Mouse (Mus musculus) G1E-ER4 (cell line): ENCODE results near the gene Hsd17b7. TPM values are rescaled to one million over a fixed set of nuclear protein-coding genes. Genes with fewer than 3 reads are reported as not detected.

Source experiments
- GATA1 ChIP-seq: IDR thresholded peaks from one replicate; pipeline ENCODE4 v1.8.0; 2012; ENCODE audit warnings: low read length, inconsistent platforms
- polyA plus RNA-seq: library from polyadenylated mRNA; stranded (reverse); fragments of >175 nt; gene quantifications from 2 replicates; pipeline ENCODE4 v1.2.3, GENCODE M21; 2012

The Hsd17b7 gene
- polyA plus RNA-seq, 1 experiment: 0.90 TPM

GRCm38 (mm10) chr1:169948866-169949265, 20.2 kb downstream of the Hsd17b7 start:
- no peak for TF ChIP-seq GATA1

DNA sequence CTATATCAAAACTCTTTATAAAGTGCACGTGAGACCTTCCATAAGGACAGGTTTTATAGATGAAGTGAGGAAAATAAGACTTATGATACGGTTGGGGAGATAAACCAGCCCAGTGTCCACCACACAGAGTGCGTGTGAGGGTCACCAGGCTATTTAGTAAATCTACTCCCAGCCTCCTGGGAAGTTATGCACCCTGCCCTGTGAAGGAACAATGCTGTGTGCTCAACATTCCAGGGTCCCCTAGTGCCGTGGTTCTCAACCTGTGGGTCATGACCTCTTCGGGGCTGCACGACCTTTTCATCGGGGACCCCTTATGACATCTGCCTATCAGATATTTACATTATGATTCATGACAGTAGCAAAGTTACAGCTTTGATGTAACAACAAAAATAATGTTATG, 20.8 kb downstream of the Hsd17b7 start:
- TF ChIP-seq GATA1: no peak

- no peak for TF ChIP-seq GATA1
Observed at GRCm38 (mm10) chr1:169947654-169948053, 21.4 kb downstream of the Hsd17b7 start.

DNA sequence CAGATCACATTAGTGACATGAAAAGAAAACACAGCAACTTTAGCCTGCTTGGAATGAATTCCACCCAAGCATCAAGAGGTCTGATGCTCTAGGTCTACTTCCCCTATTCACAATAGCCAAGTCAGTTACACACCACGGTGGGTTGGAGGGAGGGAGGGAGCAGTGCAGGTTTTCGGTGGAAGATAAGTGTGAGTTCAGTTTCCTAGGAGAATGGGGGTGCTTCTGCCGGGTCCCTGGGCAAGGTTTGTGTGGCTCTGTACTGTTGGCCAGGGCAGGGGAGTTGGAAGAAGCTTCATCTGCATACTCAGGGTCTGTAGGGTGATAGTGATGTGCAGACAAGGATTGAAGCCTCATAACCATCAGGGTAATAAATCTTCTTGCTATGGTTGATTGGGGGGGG, 23.0 kb downstream of the Hsd17b7 start:
- no peak for TF ChIP-seq GATA1

GRCm38 (mm10) chr1:169939345-169939744, 29.7 kb downstream of the Hsd17b7 start:
- no peak for TF ChIP-seq GATA1

GRCm38 (mm10) chr1:169934005-169934725, 34.9 kb downstream of the Hsd17b7 start:
- no peak for TF ChIP-seq GATA1

GRCm38 (mm10) chr1:169932122-169932746, 36.8 kb downstream of the Hsd17b7 start:
- TF ChIP-seq GATA1: no peak

DNA sequence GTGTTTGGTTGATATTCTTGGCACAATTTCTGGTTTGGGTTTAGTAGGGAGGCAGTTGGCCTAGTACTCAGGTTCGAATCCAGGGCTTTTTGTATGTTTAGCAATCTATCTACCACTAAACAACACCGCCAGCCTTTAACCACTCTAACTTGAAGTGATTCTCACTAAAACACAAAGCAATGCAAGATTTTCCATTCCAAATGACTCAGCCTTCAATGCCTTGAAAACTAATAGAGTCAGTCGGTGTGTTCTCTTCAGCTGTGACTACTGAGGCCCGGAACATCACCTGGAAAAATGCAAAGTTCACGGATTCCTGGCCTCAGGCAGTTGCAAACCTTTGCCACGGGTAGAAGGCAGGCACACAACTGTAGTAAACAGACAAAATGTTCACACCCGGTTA, 37.3 kb downstream of the Hsd17b7 start:
- no peak for TF ChIP-seq GATA1

- no peak for TF ChIP-seq GATA1
Observed at GRCm38 (mm10) chr1:169928454-169928971, 40.5 kb downstream of the Hsd17b7 start, which contains the start of gene Ccdc190. Ccdc190 (plus strand) TSS chr1:169928648.

- no peak for TF ChIP-seq GATA1
Observed at GRCm38 (mm10) chr1:169927753-169928369, 41.2 kb downstream of the Hsd17b7 start.

- TF ChIP-seq GATA1: no peak
Observed at GRCm38 (mm10) chr1:169924567-169924966, 44.5 kb downstream of the Hsd17b7 start.

GRCm38 (mm10) chr1:169921710-169922211, 47.3 kb downstream of the Hsd17b7 start:
- no peak for TF ChIP-seq GATA1

DNA sequence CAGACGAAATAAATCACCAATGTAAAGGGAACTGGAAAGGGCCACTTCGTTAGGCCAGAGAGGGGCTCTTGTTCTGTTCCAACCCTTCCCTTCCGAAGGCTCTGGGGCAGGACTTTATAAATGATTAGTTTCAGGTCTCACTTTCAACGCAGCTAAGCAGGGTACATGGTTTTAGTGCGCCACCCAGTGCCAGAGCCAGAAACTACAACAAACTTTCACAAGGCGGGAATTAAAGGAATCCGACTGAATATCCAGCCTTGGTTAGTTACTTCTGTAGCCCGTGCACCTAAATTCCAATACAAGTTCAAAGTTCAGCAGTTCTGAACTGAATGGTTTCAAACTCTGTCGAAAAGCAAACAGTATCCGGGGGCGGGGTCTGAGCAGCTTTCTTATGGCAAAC, 49.8 kb downstream of the Hsd17b7 start:
- no peak for TF ChIP-seq GATA1

DNA sequence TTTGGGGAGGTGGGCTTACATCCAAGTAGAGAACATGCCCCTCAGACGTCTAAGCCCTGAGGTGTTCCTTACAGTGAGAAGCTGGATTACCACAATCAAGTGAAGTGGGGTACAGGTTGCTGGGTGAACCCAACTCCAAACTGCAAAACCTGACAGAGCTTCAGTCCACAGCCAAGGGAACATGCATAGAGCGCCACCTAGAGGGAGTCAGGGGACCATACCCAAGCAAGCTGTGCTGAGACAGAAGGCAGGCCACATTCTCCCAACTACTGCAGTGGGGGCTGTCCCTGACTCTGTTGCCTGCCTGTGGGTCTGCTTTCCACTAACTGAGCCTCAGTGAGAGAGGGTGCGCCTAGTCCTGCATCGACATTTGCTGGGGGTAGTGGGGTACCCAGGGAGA, 51.0 kb downstream of the Hsd17b7 start:
- no peak for TF ChIP-seq GATA1

DNA sequence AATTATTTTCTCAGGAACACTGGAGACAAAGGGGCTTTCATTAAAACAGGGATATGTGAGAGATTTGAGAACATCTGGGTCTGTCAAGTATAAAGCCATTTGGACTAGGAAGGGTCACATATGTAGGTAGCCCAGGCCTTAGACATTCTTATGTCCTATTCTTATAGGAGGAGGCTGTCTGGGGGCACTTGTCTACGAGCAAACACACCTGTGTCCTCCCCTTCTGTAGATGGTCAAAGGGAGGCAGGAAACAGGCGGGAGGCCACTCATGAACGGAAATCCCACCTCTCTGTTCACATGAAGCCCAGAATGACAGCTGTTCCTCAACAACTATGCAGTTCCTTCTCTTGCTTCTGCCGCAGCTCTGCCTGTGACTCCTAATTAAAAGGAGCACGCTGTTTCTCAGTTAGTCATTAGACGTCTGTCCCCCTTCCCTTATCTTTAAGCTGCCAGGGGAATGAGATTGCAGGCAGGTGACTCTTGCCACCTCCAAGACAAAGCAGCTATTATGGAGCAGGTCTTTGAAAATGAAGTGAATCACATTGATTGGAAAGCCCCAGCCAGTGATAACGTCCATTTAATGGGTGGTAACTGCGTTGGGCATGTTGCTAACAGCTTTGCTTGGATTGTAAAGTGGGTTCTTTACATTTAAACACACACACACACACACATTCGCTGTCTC, 51.8 kb downstream of the Hsd17b7 start:
- no peak for TF ChIP-seq GATA1

GRCm38 (mm10) chr1:169916659-169917058, 52.4 kb downstream of the Hsd17b7 start:
- no peak for TF ChIP-seq GATA1
